Mouse (Mus musculus): ENCODE measurements at regions not wholly inside any gene's neighbourhood (a gene's known extent, or its start where the extent isn't known, plus 50 kb on each side); places are given as distances from the start of the nearest gene placed in this dataset.

- Histone ChIP-seq H3K9ac (ENCODE audit: low read length) (no peak overlapping the region), H3K9me3 (replicated peaks; ENCODE audit: control insufficient read depth, low read length) (no peaks in the 10 kb centered on the region), H3K36me3 (ENCODE audit: control insufficient read depth, insufficient read depth, low read length) (no peaks in the 10 kb centered on the region), H3K4me3 (ENCODE audit: low read depth, low read length) (no peak overlapping the region), H3K27ac (ENCODE audit: low read depth, low read length) (no peak overlapping the region), H3K4me1 (ENCODE audit: control insufficient read depth, insufficient read depth, low read length) (no peaks in the 10 kb centered on the region), H3K4me2 (ENCODE audit: low read length) (no peak overlapping the region), H3K27me3 (replicated peaks; ENCODE audit: control insufficient read depth, insufficient read depth, low read length) (no peaks in the 10 kb centered on the region)
- DNase-seq (ENCODE audit: low spot score) (no peak), ATAC-seq (no peak)
- WGBS, result 94% methylated on average over 8 of the region's 8 CpGs
Measured at GRCm38 (mm10) chr3:19458386-19458785, 170.1 kb downstream of the 1700064H15Rik start.

GRCm38 (mm10) chr3:19457431-19457830, 171.0 kb downstream of the 1700064H15Rik start:
- Histone ChIP-seq H3K36me3 (ENCODE audit: control insufficient read depth, insufficient read depth, low read length) (no peaks in the 10 kb centered on the region), H3K4me1 (ENCODE audit: control insufficient read depth, insufficient read depth, low read length) (no peaks in the 10 kb centered on the region), H3K4me2 (ENCODE audit: low read length) (no peak overlapping the region), H3K27ac (ENCODE audit: low read depth, low read length) (no peak overlapping the region), H3K9ac (ENCODE audit: low read length) (no peak overlapping the region), H3K4me3 (ENCODE audit: low read depth, low read length) (no peak overlapping the region), H3K27me3 (replicated peaks; ENCODE audit: control insufficient read depth, insufficient read depth, low read length) (no peaks in the 10 kb centered on the region), H3K9me3 (replicated peaks; ENCODE audit: control insufficient read depth, low read length) (no peaks in the 10 kb centered on the region)
- ATAC-seq (no peak), DNase-seq (ENCODE audit: low spot score) (no peak)
- 94% methylated on average over 2 of the region's 2 CpGs for WGBS

- DNase-seq (ENCODE audit: low spot score) (no peak), ATAC-seq (no peak)
- Histone ChIP-seq H3K9ac (ENCODE audit: low read length) (no peak overlapping the region), H3K4me1 (ENCODE audit: control insufficient read depth, insufficient read depth, low read length) (no peaks in the 10 kb centered on the region), H3K4me2 (ENCODE audit: low read length) (no peak overlapping the region), H3K27me3 (replicated peaks; ENCODE audit: control insufficient read depth, insufficient read depth, low read length) (no peaks in the 10 kb centered on the region), H3K9me3 (replicated peaks; ENCODE audit: control insufficient read depth, low read length) (no peaks in the 10 kb centered on the region), H3K36me3 (ENCODE audit: control insufficient read depth, insufficient read depth, low read length) (no peaks in the 10 kb centered on the region), H3K4me3 (ENCODE audit: low read depth, low read length) (no peak overlapping the region), H3K27ac (ENCODE audit: low read depth, low read length) (no peak overlapping the region)
- WGBS, result 85% methylated on average over 4 of the region's 4 CpGs
Measured at GRCm38 (mm10) chr3:19455838-19456448, 172.5 kb downstream of the 1700064H15Rik start.

GRCm38 (mm10) chr3:19451022-19451421, 177.5 kb downstream of the 1700064H15Rik start:
- H3K4me2 ChIP-seq (ENCODE audit: low read length), result no peak overlapping the region
- no peak overlapping the region for H3K9ac ChIP-seq (ENCODE audit: low read length)
- no peak overlapping the region for H3K27ac ChIP-seq (ENCODE audit: low read depth, low read length)
- DNase-seq (ENCODE audit: low spot score) (no peak), ATAC-seq (no peak)
- H3K4me1 ChIP-seq (ENCODE audit: control insufficient read depth, insufficient read depth, low read length), result no peaks in the 10 kb centered on the region
- no peak overlapping the region for H3K4me3 ChIP-seq (ENCODE audit: low read depth, low read length)
- no peaks in the 10 kb centered on the region for H3K36me3 ChIP-seq (ENCODE audit: control insufficient read depth, insufficient read depth, low read length)
- H3K27me3 ChIP-seq (replicated peaks; ENCODE audit: control insufficient read depth, insufficient read depth, low read length), result no peaks in the 10 kb centered on the region
- 52% methylated on average over 3 of the region's 3 CpGs for WGBS
- H3K9me3 ChIP-seq (replicated peaks; ENCODE audit: control insufficient read depth, low read length), result no peaks in the 10 kb centered on the region

- DNase-seq (ENCODE audit: low spot score) (no peak), ATAC-seq (no peak)
- no peak overlapping the region for H3K4me3 ChIP-seq (ENCODE audit: low read depth, low read length)
- H3K27me3 ChIP-seq (replicated peaks; ENCODE audit: control insufficient read depth, insufficient read depth, low read length), result no peaks in the 10 kb centered on the region
- H3K27ac ChIP-seq (ENCODE audit: low read depth, low read length), result no peak overlapping the region
- H3K9ac ChIP-seq (ENCODE audit: low read length), result no peak overlapping the region
- WGBS, result 76% methylated on average over 3 of the region's 3 CpGs
- no peaks in the 10 kb centered on the region for H3K4me1 ChIP-seq (ENCODE audit: control insufficient read depth, insufficient read depth, low read length)
- H3K36me3 ChIP-seq (ENCODE audit: control insufficient read depth, insufficient read depth, low read length), result no peaks in the 10 kb centered on the region
- H3K9me3 ChIP-seq (replicated peaks; ENCODE audit: control insufficient read depth, low read length), result no peaks in the 10 kb centered on the region
- no peak overlapping the region for H3K4me2 ChIP-seq (ENCODE audit: low read length)
Measured at GRCm38 (mm10) chr3:19448931-19449330, 179.5 kb downstream of the 1700064H15Rik start.

GRCm38 (mm10) chr3:19448192-19448591, 180.3 kb downstream of the 1700064H15Rik start:
- WGBS, result 81% methylated on average over 2 of the region's 2 CpGs
- Histone ChIP-seq H3K9ac (ENCODE audit: low read length) (no peak overlapping the region), H3K4me1 (ENCODE audit: control insufficient read depth, insufficient read depth, low read length) (no peaks in the 10 kb centered on the region), H3K27ac (ENCODE audit: low read depth, low read length) (no peak overlapping the region), H3K9me3 (replicated peaks; ENCODE audit: control insufficient read depth, low read length) (no peaks in the 10 kb centered on the region), H3K4me2 (ENCODE audit: low read length) (no peak overlapping the region), H3K36me3 (ENCODE audit: control insufficient read depth, insufficient read depth, low read length) (no peaks in the 10 kb centered on the region), H3K4me3 (ENCODE audit: low read depth, low read length) (no peak overlapping the region), H3K27me3 (replicated peaks; ENCODE audit: control insufficient read depth, insufficient read depth, low read length) (no peaks in the 10 kb centered on the region)
- no peak for ATAC-seq
- no peak for DNase-seq (ENCODE audit: low spot score)

- H3K4me2 ChIP-seq (ENCODE audit: low read length), result no peak overlapping the region
- no peak for ATAC-seq
- 74% methylated on average over 1 of the region's 1 CpGs for WGBS
- H3K27ac ChIP-seq (ENCODE audit: low read depth, low read length), result no peak overlapping the region
- no peak for DNase-seq (ENCODE audit: low spot score)
- H3K4me3 ChIP-seq (ENCODE audit: low read depth, low read length), result no peak overlapping the region
- H3K27me3 ChIP-seq (replicated peaks; ENCODE audit: control insufficient read depth, insufficient read depth, low read length), result no peaks in the 10 kb centered on the region
- H3K4me1 ChIP-seq (ENCODE audit: control insufficient read depth, insufficient read depth, low read length), result no peaks in the 10 kb centered on the region
- no peaks in the 10 kb centered on the region for H3K36me3 ChIP-seq (ENCODE audit: control insufficient read depth, insufficient read depth, low read length)
- no peaks in the 10 kb centered on the region for H3K9me3 ChIP-seq (replicated peaks; ENCODE audit: control insufficient read depth, low read length)
- no peak overlapping the region for H3K9ac ChIP-seq (ENCODE audit: low read length)
Measured at GRCm38 (mm10) chr3:19447733-19448132, 180.7 kb downstream of the 1700064H15Rik start.

- DNase-seq (ENCODE audit: low spot score), result no peak
Measured at GRCm38 (mm10) chr3:19444914-19445313, 183.6 kb downstream of the 1700064H15Rik start.

GRCm38 (mm10) chr3:19441827-19442226, 186.7 kb downstream of the 1700064H15Rik start:
- ATAC-seq (no peak), DNase-seq (ENCODE audit: low spot score) (no peak)
- Histone ChIP-seq H3K27ac (ENCODE audit: low read depth, low read length) (no peak overlapping the region), H3K9ac (ENCODE audit: low read length) (no peak overlapping the region), H3K27me3 (replicated peaks; ENCODE audit: control insufficient read depth, insufficient read depth, low read length) (no peaks in the 10 kb centered on the region), H3K4me3 (ENCODE audit: low read depth, low read length) (no peak overlapping the region), H3K4me1 (ENCODE audit: control insufficient read depth, insufficient read depth, low read length) (no peaks in the 10 kb centered on the region), H3K4me2 (ENCODE audit: low read length) (no peak overlapping the region), H3K9me3 (replicated peaks; ENCODE audit: control insufficient read depth, low read length) (no peaks in the 10 kb centered on the region), H3K36me3 (ENCODE audit: control insufficient read depth, insufficient read depth, low read length) (no peaks in the 10 kb centered on the region)
- WGBS, result 73% methylated on average over 1 of the region's 1 CpGs

More at GRCm38 (mm10) chr3:19444914-19445313, 183.6 kb downstream of the 1700064H15Rik start:
- no peaks in the 10 kb centered on the region for H3K27me3 ChIP-seq (replicated peaks; ENCODE audit: control insufficient read depth, insufficient read depth, low read length)
- H3K4me2 ChIP-seq (ENCODE audit: low read length), result no peak overlapping the region
- H3K9ac ChIP-seq (ENCODE audit: low read length), result no peak overlapping the region
- no peaks in the 10 kb centered on the region for H3K9me3 ChIP-seq (replicated peaks; ENCODE audit: control insufficient read depth, low read length)
- ATAC-seq, result no peak
- H3K4me1 ChIP-seq (ENCODE audit: control insufficient read depth, insufficient read depth, low read length), result no peaks in the 10 kb centered on the region
- 60% methylated on average over 2 of the region's 2 CpGs for WGBS
- no peaks in the 10 kb centered on the region for H3K36me3 ChIP-seq (ENCODE audit: control insufficient read depth, insufficient read depth, low read length)
- no peak overlapping the region for H3K27ac ChIP-seq (ENCODE audit: low read depth, low read length)
- H3K4me3 ChIP-seq (ENCODE audit: low read depth, low read length), result no peak overlapping the region

Data from forebrain, embryonic 14.5 days (tissue).